Mouse (Mus musculus): Measurements from ENCODE around the gene Fxyd7. TPM values are rescaled to one million over a fixed set of nuclear protein-coding genes. Genes with fewer than 3 reads are reported as not detected.

The Fxyd7 gene
- polyA plus RNA-seq, 1 experiment, result not detected

DNA sequence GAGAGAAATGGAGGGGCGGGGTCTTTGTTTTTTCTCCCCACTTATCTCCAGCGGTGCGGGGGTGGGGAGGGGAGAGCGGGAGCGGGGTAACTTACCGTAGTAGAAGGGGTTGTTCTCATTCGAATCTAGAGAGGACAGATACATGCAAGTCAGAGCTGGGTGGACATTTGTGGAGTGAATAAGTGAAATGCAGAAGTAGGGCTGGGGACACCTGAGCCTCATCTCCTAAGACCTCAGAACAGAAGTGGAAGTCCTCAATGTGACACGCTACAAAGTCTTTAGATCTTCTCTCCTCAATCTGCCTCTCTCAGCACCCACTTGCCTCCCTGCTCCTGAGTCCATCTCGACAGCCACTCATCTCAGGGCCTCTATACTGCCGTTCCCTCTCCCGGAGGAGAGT, 16.0 kb downstream of the Fxyd7 start:
- no peak overlapping the region for H3K4me3 ChIP-seq
- no peak overlapping the region for H3ac ChIP-seq (ENCODE audit: control insufficient read depth, insufficient read length)
- H3K4me2 ChIP-seq (ENCODE audit: low read depth), result no peak overlapping the region
- no peaks in the 10 kb centered on the region for H3K36me3 ChIP-seq (ENCODE audit: control insufficient read depth, insufficient read depth)
- H3K79me2 ChIP-seq (ENCODE audit: control insufficient read depth, insufficient read depth), result no peaks in the 10 kb centered on the region
- TF ChIP-seq MAX (IDR thresholded peaks at IDR 0.05; ENCODE audit: low read depth) (no peak), E2F4 (IDR thresholded peaks at IDR 0.05; ENCODE audit: insufficient read depth) (no peak), REST (IDR thresholded peaks at IDR 0.05; ENCODE audit: insufficient read depth, insufficient read length) (no peak), SRF (IDR thresholded peaks at IDR 0.05; ENCODE audit: control insufficient read depth, insufficient read length, low read depth) (no peak), USF1 (IDR thresholded peaks at IDR 0.05; ENCODE audit: low read depth) (no peak), CEBPB (IDR thresholded peaks at IDR 0.05; ENCODE audit: insufficient read depth, poor library complexity, severe bottlenecking) (no peak), MYOD1 (IDR thresholded peaks at IDR 0.05; ENCODE audit: control insufficient read depth in 1 of 3, insufficient read length in 2 of 3, low read depth in 2 of 3) (no peak), TCF3 (IDR thresholded peaks at IDR 0.05; ENCODE audit: insufficient read length, low read depth) (no peak), POLR2AphosphoS2 (IDR thresholded peaks at IDR 0.05; ENCODE audit: insufficient read length, low read depth) (no peak), POLR2A (IDR thresholded peaks at IDR 0.05; ENCODE audit: insufficient read length, low read depth) (no peak), MYOG (IDR thresholded peaks at IDR 0.05; ENCODE audit: control insufficient read depth in 1 of 3, insufficient read depth in 1 of 3, insufficient read length in 2 of 3, low read depth in 2 of 3) (no peak), TCF12 (IDR thresholded peaks at IDR 0.05; ENCODE audit: insufficient read depth, poor library complexity, severe bottlenecking) (no peak)
- H3K27me3 ChIP-seq (ENCODE audit: control insufficient read depth, insufficient read depth, insufficient read length), result no peaks in the 10 kb centered on the region

GRCm38 (mm10) chr7:31034789-31035188, 16.5 kb downstream of the Fxyd7 start:
- Histone ChIP-seq H3ac (ENCODE audit: control insufficient read depth, insufficient read length) (no peak overlapping the region), H3K27me3 (ENCODE audit: control insufficient read depth, insufficient read depth, insufficient read length) (no peaks in the 10 kb centered on the region), H3K36me3 (ENCODE audit: control insufficient read depth, insufficient read depth) (no peaks in the 10 kb centered on the region), H3K4me3 (no peak overlapping the region), H3K79me2 (ENCODE audit: control insufficient read depth, insufficient read depth) (no peaks in the 10 kb centered on the region), H3K4me2 (ENCODE audit: low read depth) (no peak overlapping the region)
- TF ChIP-seq REST (IDR thresholded peaks at IDR 0.05; ENCODE audit: insufficient read depth, insufficient read length), result no peak
- TF ChIP-seq MYOD1 (IDR thresholded peaks at IDR 0.05; ENCODE audit: control insufficient read depth in 1 of 3, insufficient read length in 2 of 3, low read depth in 2 of 3), result no peak

GRCm38 (mm10) chr7:31033409-31034165, 17.7 kb downstream of the Fxyd7 start:
- Histone ChIP-seq H3K4me3 (no peak overlapping the region), H3K79me2 (ENCODE audit: control insufficient read depth, insufficient read depth) (no peaks in the 10 kb centered on the region), H3K36me3 (ENCODE audit: control insufficient read depth, insufficient read depth) (no peaks in the 10 kb centered on the region), H3K4me2 (ENCODE audit: low read depth) (no peak overlapping the region), H3K27me3 (ENCODE audit: control insufficient read depth, insufficient read depth, insufficient read length) (no peaks in the 10 kb centered on the region), H3ac (ENCODE audit: control insufficient read depth, insufficient read length) (no peak overlapping the region)
- no peak for TF ChIP-seq E2F4 (IDR thresholded peaks at IDR 0.05; ENCODE audit: insufficient read depth)
- TF ChIP-seq POLR2A (IDR thresholded peaks at IDR 0.05; ENCODE audit: insufficient read length, low read depth), result no peak
- TF ChIP-seq USF1 (IDR thresholded peaks at IDR 0.05; ENCODE audit: low read depth), result no peak
- no peak for TF ChIP-seq REST (IDR thresholded peaks at IDR 0.05; ENCODE audit: insufficient read depth, insufficient read length)
- no peak for TF ChIP-seq CEBPB (IDR thresholded peaks at IDR 0.05; ENCODE audit: insufficient read depth, poor library complexity, severe bottlenecking)
- no peak for TF ChIP-seq MYOG (IDR thresholded peaks at IDR 0.05; ENCODE audit: control insufficient read depth in 1 of 3, insufficient read depth in 1 of 3, insufficient read length in 2 of 3, low read depth in 2 of 3)
- TF ChIP-seq TCF3 (IDR thresholded peaks at IDR 0.05; ENCODE audit: insufficient read length, low read depth), result no peak
- TF ChIP-seq SRF (IDR thresholded peaks at IDR 0.05; ENCODE audit: control insufficient read depth, insufficient read length, low read depth), result no peak
- TF ChIP-seq MYOD1 (IDR thresholded peaks at IDR 0.05; ENCODE audit: control insufficient read depth in 1 of 3, insufficient read length in 2 of 3, low read depth in 2 of 3), result no peak
- no peak for TF ChIP-seq TCF12 (IDR thresholded peaks at IDR 0.05; ENCODE audit: insufficient read depth, poor library complexity, severe bottlenecking)

DNA sequence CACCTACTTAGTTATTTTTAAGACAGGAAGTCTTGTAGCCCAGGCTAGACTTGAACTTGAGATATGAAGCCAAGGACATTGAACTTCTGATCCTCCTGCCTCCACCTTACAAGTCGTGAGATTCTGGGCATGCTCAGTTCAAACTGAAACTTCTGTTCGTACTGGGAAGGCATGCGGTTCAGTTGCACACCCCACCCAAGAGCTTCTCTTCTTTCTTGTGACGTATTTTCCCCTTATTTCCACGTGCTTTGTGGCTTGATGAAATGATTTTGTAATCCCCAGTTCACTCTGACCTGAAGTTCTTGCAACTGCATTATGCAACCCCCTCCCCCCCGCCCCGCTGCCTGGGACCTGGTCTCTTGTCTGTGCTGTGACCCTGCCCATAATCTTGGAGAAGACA, 19.5 kb downstream of the Fxyd7 start:
- TF ChIP-seq TCF12 (IDR thresholded peaks at IDR 0.05; ENCODE audit: insufficient read depth, poor library complexity, severe bottlenecking) (no peak), SRF (IDR thresholded peaks at IDR 0.05; ENCODE audit: control insufficient read depth, insufficient read length, low read depth) (no peak), REST (IDR thresholded peaks at IDR 0.05; ENCODE audit: insufficient read depth, insufficient read length) (no peak), POLR2AphosphoS2 (IDR thresholded peaks at IDR 0.05; ENCODE audit: insufficient read length, low read depth) (no peak), MYOG (IDR thresholded peaks at IDR 0.05; ENCODE audit: control insufficient read depth in 1 of 3, insufficient read depth in 1 of 3, insufficient read length in 2 of 3, low read depth in 2 of 3) (no peak), MYOD1 (IDR thresholded peaks at IDR 0.05; ENCODE audit: control insufficient read depth in 1 of 3, insufficient read length in 2 of 3, low read depth in 2 of 3) (no peak), TCF3 (IDR thresholded peaks at IDR 0.05; ENCODE audit: insufficient read length, low read depth) (no peak), MAX (IDR thresholded peaks at IDR 0.05; ENCODE audit: low read depth) (no peak), E2F4 (IDR thresholded peaks at IDR 0.05; ENCODE audit: insufficient read depth) (no peak)
- H3K27me3 ChIP-seq (ENCODE audit: control insufficient read depth, insufficient read depth, insufficient read length), result no peaks in the 10 kb centered on the region

DNA sequence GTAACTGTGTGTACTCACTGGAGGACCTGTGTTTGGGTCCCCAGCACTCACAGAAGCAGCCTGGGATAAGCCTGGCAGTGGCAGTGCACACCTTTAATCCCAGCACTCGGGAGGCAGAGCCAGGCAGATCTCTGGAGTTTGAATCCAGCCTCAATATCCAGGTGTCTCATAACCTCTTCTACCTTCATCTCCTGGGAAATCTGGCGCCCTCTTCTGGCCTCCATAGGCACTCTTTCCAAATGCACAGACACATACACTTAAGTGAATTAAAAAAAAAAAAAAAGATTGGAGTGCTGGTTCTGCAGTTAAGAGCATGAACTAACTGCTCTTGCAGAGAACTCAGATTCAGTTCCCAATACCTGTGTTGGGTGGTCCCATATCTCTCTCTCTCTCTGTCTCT, 20.6 kb downstream of the Fxyd7 start:
- Histone ChIP-seq H3ac (ENCODE audit: control insufficient read depth, insufficient read length) (no peak overlapping the region), H3K36me3 (ENCODE audit: control insufficient read depth, insufficient read depth) (no peaks in the 10 kb centered on the region), H3K79me2 (ENCODE audit: control insufficient read depth, insufficient read depth) (no peaks in the 10 kb centered on the region), H3K4me2 (ENCODE audit: low read depth) (no peak overlapping the region), H3K27me3 (ENCODE audit: control insufficient read depth, insufficient read depth, insufficient read length) (no peaks in the 10 kb centered on the region), H3K4me3 (no peak overlapping the region)
- TF ChIP-seq CEBPB (IDR thresholded peaks at IDR 0.05; ENCODE audit: insufficient read depth, poor library complexity, severe bottlenecking) (no peak), TCF12 (IDR thresholded peaks at IDR 0.05; ENCODE audit: insufficient read depth, poor library complexity, severe bottlenecking) (no peak), POLR2A (IDR thresholded peaks at IDR 0.05; ENCODE audit: insufficient read length, low read depth) (no peak), MYOG (IDR thresholded peaks at IDR 0.05; ENCODE audit: control insufficient read depth in 1 of 3, insufficient read depth in 1 of 3, insufficient read length in 2 of 3, low read depth in 2 of 3) (no peak), TCF3 (IDR thresholded peaks at IDR 0.05; ENCODE audit: insufficient read length, low read depth) (no peak), E2F4 (IDR thresholded peaks at IDR 0.05; ENCODE audit: insufficient read depth) (no peak), USF1 (IDR thresholded peaks at IDR 0.05; ENCODE audit: low read depth) (no peak), POLR2AphosphoS2 (IDR thresholded peaks at IDR 0.05; ENCODE audit: insufficient read length, low read depth) (no peak), SRF (IDR thresholded peaks at IDR 0.05; ENCODE audit: control insufficient read depth, insufficient read length, low read depth) (no peak), REST (IDR thresholded peaks at IDR 0.05; ENCODE audit: insufficient read depth, insufficient read length) (no peak)

More for the DNA sequence above, 19.5 kb downstream of the Fxyd7 start:
- no peak overlapping the region for H3ac ChIP-seq (ENCODE audit: control insufficient read depth, insufficient read length)
- H3K36me3 ChIP-seq (ENCODE audit: control insufficient read depth, insufficient read depth), result no peaks in the 10 kb centered on the region
- H3K4me3 ChIP-seq, result no peak overlapping the region
- no peaks in the 10 kb centered on the region for H3K79me2 ChIP-seq (ENCODE audit: control insufficient read depth, insufficient read depth)
- H3K4me2 ChIP-seq (ENCODE audit: low read depth), result no peak overlapping the region

All from myocyte (in vitro differentiated cells).